Mouse (Mus musculus) hindbrain, embryonic 11.5 days (tissue): ENCODE results near the gene Odf3l2. TPM values are rescaled to one million over a fixed set of nuclear protein-coding genes. Genes with fewer than 3 reads are reported as not detected.
A peak's percentile ranks its signal among the peaks of the same experiment; 100 is the strongest.

Experiments used
- ATAC-seq: fragments of 200-750 bp; cut with Nextera tagmentation; 2 replicates; pipeline ENCODE4 v1.8.0; 2017; ENCODE audit warnings: mild to moderate bottlenecking, moderate TSS enrichment, moderate library complexity; ENCODE audit not compliant: low FRiP score
- DNase-seq: peaks from one replicate; pipeline ENCODE4 v3.0.0-alpha.2; 2015; ENCODE audit warnings: low spot score
- H3K27ac ChIP-seq: fragments of 300-500 bp; sonication (generic); 2 replicates; pipeline ENCODE4 v1.5.1; 2014; ENCODE audit warnings: mild to moderate bottlenecking, low read depth, low read length
- H3K27me3 ChIP-seq: fragments of 300-500 bp; sonication (generic); 2 replicates; pipeline ENCODE4 v1.6.1; 2014; ENCODE audit warnings: mild to moderate bottlenecking, low read length, moderate library complexity, mixed read lengths; ENCODE audit not compliant: control insufficient read depth, insufficient read depth
- H3K36me3 ChIP-seq: fragments of 300-500 bp; sonication (generic); 2 replicates; pipeline ENCODE4 v1.6.1; 2014; ENCODE audit warnings: mild to moderate bottlenecking, low read length, moderate library complexity, mixed read lengths; ENCODE audit not compliant: control insufficient read depth, insufficient read depth
- H3K4me1 ChIP-seq: fragments of 300-500 bp; sonication (generic); replicated peaks from 2 replicates; pipeline ENCODE4 v1.6.1; 2014; ENCODE audit warnings: low read length, mixed read lengths; ENCODE audit not compliant: control insufficient read depth, insufficient read depth
- H3K4me2 ChIP-seq: fragments of 300-500 bp; sonication (generic); replicated peaks from 2 replicates; pipeline ENCODE4 v1.6.1; 2014; ENCODE audit warnings: mild to moderate bottlenecking, low read depth, low read length
- H3K4me3 ChIP-seq: fragments of 300-500 bp; sonication (generic); 2 replicates; pipeline ENCODE4 v1.5.1; 2014; ENCODE audit warnings: low read depth, low read length
- H3K9ac ChIP-seq: fragments of 300-500 bp; sonication (generic); 2 replicates; pipeline ENCODE4 v1.6.1; 2014; ENCODE audit warnings: low read depth, low read length
- H3K9me3 ChIP-seq: fragments of 300-500 bp; sonication (generic); 2 replicates; pipeline ENCODE4 v1.6.1; 2016; ENCODE audit warnings: low read length; ENCODE audit not compliant: control insufficient read depth
- WGBS: fragments of 180-500 bp; shearing (Covaris S2); extraction: QIAGEN DNeasy Blood & Tissue Kit; methylation state at CpG from one replicate; pipeline ENCODE4 v1.1.7; 2014; 5-methylcytosine and 5-hydroxymethylcytosine counted together
- polyA plus RNA-seq: library from polyadenylated mRNA; unstranded; fragments of >200 nt; fragmentation: Nextera tagmentation; extraction: Ambion mirVana; gene quantifications from 2 replicates; pipeline ENCODE4 v1.2.1, GENCODE M21; 2014

The Odf3l2 gene
- polyA plus RNA-seq, 1 experiment from 2014 or later, result not detected

- Histone ChIP-seq H3K9me3 (no peaks in the 10 kb centered on the region), H3K4me2 (no peak overlapping the region), H3K36me3 (no peaks in the 10 kb centered on the region), H3K27me3 (no peaks in the 10 kb centered on the region), H3K4me1 (no peaks in the 10 kb centered on the region; the same call in 1 of the 2 replicates), H3K27ac (no peak overlapping the region), H3K4me3 (no peak overlapping the region), H3K9ac (no peak overlapping the region)
- DNase-seq (no peak), ATAC-seq (no peak)
- WGBS, result 69% methylated on average over 12 of the region's 12 CpGs
These were observed 21.6 kb downstream of the Odf3l2 start for GRCm38 (mm10) chr10:79623950-79624349.

- ATAC-seq (no peak), DNase-seq (no peak)
- Histone ChIP-seq H3K4me1 (peaks cover 15% of the 10 kb centered on the region; the same call in 1 of the 2 replicates), H3K27ac (no peak overlapping the region), H3K4me3 (no peak overlapping the region), H3K4me2 (no peak overlapping the region), H3K27me3 (peaks cover 21% of the 10 kb centered on the region), H3K36me3 (no peaks in the 10 kb centered on the region), H3K9me3 (no peaks in the 10 kb centered on the region), H3K9ac (no peak overlapping the region)
- WGBS, result 83% methylated on average over 5 of the region's 5 CpGs
These were observed 29.2 kb downstream of the Odf3l2 start for GRCm38 (mm10) chr10:79616376-79616775.

GRCm38 (mm10) chr10:79615860-79616259, 29.7 kb downstream of the Odf3l2 start:
- Histone ChIP-seq H3K4me3 (no peak overlapping the region), H3K9ac (no peak overlapping the region), H3K36me3 (no peaks in the 10 kb centered on the region), H3K9me3 (no peaks in the 10 kb centered on the region), H3K4me2 (no peak overlapping the region), H3K27ac (no peak overlapping the region), H3K27me3 (peaks cover 23% of the 10 kb centered on the region), H3K4me1 (peaks cover 15% of the 10 kb centered on the region; the same call in 1 of the 2 replicates)
- DNase-seq (peak; percentile 26), ATAC-seq (no peak)
- 6% methylated on average over 8 of the region's 8 CpGs for WGBS

- no peak for ATAC-seq
- WGBS, result 64% methylated on average over 1 of the region's 1 CpGs
- Histone ChIP-seq H3K9ac (no peak overlapping the region), H3K4me2 (peak overlapping the region; percentile 96; the same call in 1 of the 2 replicates), H3K4me1 (peaks cover 15% of the 10 kb centered on the region; the same call in 1 of the 2 replicates), H3K27ac (no peak overlapping the region), H3K27me3 (peaks cover 23% of the 10 kb centered on the region), H3K9me3 (no peaks in the 10 kb centered on the region), H3K4me3 (no peak overlapping the region; the same call in 1 of the 2 replicates), H3K36me3 (no peaks in the 10 kb centered on the region)
- no peak for DNase-seq
These were observed 31.3 kb downstream of the Odf3l2 start for GRCm38 (mm10) chr10:79614305-79614643.

GRCm38 (mm10) chr10:79613578-79614304, 31.8 kb downstream of the Odf3l2 start, which contains the start of gene C2cd4c:
Gene C2cd4c, minus strand, starts transcription at chr10:79614025.
- Histone ChIP-seq H3K27me3 (peaks cover 23% of the 10 kb centered on the region), H3K4me3 (peak within 1 kb of the TSS; percentile 52)
- 1% methylated on average over 57 of the region's 60 CpGs for WGBS

GRCm38 (mm10) chr10:79612192-79613135, 33.1 kb downstream of the Odf3l2 start:
- 9% methylated on average over 51 of the region's 51 CpGs for WGBS
- no peaks in the 10 kb centered on the region for H3K36me3 ChIP-seq
- H3K9me3 ChIP-seq, result no peaks in the 10 kb centered on the region
- H3K9ac ChIP-seq, result no peak overlapping the region
- DNase-seq (peak; percentile 69), ATAC-seq (peak; percentile 41)
- H3K4me3 ChIP-seq, result 0 out of 2 replicates have a peak overlapping the region, but pooled peaks have one; percentile 4
- peak overlapping the region; percentile 29 for H3K4me2 ChIP-seq
- H3K27ac ChIP-seq, result no peak overlapping the region
- peaks cover 15% of the 10 kb centered on the region; the same call in 1 of the 2 replicates for H3K4me1 ChIP-seq
- H3K27me3 ChIP-seq, result peaks cover 23% of the 10 kb centered on the region

More at GRCm38 (mm10) chr10:79613578-79614304, 31.8 kb downstream of the Odf3l2 start, which contains the start of gene C2cd4c:
- Histone ChIP-seq H3K4me2 (peak within 1 kb of the TSS; percentile 96), H3K9me3 (no peaks in the 10 kb centered on the region), H3K4me1 (peaks cover 15% of the 10 kb centered on the region; the same call in 1 of the 2 replicates), H3K27ac (no peak within 1 kb of the TSS), H3K9ac (peak within 1 kb of the TSS; percentile 53), H3K36me3 (no peaks in the 10 kb centered on the region)
- ATAC-seq (peak; percentile 77), DNase-seq (peak; percentile 83)

- Histone ChIP-seq H3K27me3 (peaks cover 23% of the 10 kb centered on the region), H3K36me3 (no peaks in the 10 kb centered on the region), H3K9me3 (no peaks in the 10 kb centered on the region), H3K27ac (no peak overlapping the region), H3K4me1 (peaks cover 15% of the 10 kb centered on the region; the same call in 1 of the 2 replicates), H3K9ac (no peak overlapping the region), H3K4me2 (no peak overlapping the region), H3K4me3 (no peak overlapping the region)
- no peak for DNase-seq
- ATAC-seq, result no peak
- 36% methylated on average over 5 of the region's 5 CpGs for WGBS
These were observed 34.2 kb downstream of the Odf3l2 start for GRCm38 (mm10) chr10:79611296-79611695.

- no peak for DNase-seq
- H3K9me3 ChIP-seq, result no peaks in the 10 kb centered on the region
- peaks cover 23% of the 10 kb centered on the region for H3K27me3 ChIP-seq
- no peak overlapping the region for H3K4me3 ChIP-seq
- no peak overlapping the region for H3K27ac ChIP-seq
- no peak overlapping the region for H3K4me2 ChIP-seq
- H3K9ac ChIP-seq, result no peak overlapping the region
- H3K36me3 ChIP-seq, result no peaks in the 10 kb centered on the region
- peaks cover 15% of the 10 kb centered on the region; the same call in 1 of the 2 replicates for H3K4me1 ChIP-seq
- no peak for ATAC-seq
- WGBS, result 79% methylated on average over 3 of the region's 3 CpGs
These were observed 36.3 kb downstream of the Odf3l2 start for GRCm38 (mm10) chr10:79609276-79609675.
